Mouse (Mus musculus): ENCODE results near the gene Praf2.
"Not testable (repeated sequence)": the region's sequence is repeated elsewhere in the genome, so short reads cannot be mapped to it uniquely, and the experiment has no call there.

Praf2 gene

DNA sequence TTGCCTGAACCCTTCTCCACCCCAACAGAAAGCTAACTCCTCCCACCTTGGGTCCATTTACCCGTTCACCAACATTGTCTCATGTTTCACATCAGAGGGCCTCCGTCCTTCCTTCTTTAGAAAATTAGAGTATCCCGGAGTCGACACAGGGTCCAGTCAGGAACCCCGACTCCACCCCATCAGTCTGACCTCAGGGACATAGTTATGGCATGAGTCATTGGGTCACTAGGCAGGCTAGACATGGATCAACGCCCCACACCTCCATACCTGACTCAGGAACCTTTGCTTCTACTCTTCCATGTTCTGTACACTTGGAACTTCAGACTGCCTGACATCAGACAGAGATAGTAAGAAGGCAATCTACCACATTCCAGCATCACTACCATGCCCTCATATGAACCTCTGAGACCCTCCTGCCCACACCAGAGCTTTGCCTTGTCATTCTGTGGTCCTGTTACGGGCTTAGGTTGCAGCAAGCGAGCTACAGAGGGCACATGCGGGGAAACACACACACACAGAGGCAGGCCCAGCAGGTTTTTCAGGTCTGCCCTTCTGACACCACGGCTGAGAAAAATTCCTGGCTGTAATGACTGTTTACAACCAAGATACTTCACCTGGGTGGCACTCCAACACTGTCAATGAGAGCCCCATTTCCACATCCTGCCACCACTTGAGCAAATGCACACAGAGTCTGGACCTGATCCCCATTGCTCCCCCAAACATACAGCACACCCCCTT lies 12.0 kb downstream of the Praf2 start:
- DNase-seq = no peak

DNA sequence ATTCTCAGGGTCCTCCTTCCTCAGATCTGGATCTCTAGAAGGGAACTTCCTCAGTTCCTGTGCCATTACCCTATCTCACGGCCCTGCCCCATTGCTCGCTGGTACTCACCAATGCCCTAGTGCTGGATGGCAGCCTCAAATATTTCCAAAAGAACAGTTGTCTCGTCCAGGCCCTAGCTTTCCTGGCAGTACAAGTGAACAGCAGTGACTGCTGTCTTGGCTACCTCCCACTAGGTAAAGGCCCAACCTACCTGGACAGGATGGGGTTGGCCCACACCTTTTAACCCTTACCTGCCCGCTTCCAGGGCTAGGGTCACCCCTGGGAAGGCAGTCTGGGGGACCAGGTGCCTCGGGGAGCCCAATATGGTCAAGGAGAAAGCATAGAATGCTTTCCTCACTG lies 12.9 kb downstream of the Praf2 start:
- no peak for DNase-seq

DNA sequence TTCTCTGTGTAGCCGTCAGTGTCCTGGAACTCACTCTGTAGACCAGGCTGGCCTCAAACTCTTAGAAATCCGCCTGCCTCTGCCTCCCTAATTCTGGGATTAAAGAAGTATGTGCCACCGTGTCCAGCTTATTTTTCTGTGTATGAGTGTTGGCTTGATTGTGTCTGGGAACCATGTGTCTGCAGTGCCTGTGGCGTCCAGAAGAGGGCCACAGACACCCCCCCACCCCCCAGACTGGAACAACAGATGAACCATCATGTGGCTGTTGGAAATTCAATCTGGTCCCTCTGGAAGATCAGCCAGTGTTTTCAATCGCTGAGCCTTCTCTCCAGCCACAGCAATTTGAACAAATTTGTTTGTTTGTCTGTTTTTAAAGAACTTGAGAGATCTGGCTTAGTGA lies 15.2 kb downstream of the Praf2 start:
- no peak for DNase-seq

DNA sequence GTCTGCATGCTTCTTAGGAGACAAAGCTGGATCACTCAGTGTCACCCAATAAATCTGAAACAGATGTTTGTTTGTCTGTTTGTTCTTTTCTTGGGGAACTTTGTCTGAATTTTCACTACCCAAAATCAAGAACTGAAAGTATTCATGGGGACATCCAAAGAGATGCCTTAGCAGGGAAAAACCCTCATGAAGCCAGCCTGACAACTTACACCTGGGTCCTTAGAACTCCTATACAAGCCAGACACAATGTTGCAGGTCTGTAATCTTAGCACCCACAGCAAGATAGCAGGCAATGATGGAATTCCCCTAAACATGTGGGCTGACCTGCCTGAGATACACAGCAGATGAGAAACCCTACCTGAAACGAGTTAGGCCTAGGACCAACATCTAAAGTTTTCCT lies 16.7 kb downstream of the Praf2 start:
- no peak for DNase-seq

DNA sequence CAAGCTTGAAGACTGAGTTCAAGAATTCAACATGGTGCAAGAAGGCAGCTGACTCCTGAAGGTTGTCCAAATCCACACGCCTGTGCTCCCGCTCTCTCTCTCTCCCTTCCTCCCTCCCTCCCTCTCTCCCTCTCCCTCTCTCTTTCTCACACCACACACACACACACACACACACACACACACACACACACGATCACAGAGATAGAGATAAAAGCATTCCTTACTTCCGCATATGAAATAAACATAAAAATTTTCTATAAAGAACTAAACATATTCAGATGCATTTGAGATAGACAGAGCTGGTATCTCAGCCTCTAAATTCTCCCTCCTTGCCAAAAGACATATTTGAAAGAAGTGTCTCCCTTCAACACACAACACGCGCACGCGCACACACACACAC lies 17.2 kb downstream of the Praf2 start:
- no peak for DNase-seq

DNA sequence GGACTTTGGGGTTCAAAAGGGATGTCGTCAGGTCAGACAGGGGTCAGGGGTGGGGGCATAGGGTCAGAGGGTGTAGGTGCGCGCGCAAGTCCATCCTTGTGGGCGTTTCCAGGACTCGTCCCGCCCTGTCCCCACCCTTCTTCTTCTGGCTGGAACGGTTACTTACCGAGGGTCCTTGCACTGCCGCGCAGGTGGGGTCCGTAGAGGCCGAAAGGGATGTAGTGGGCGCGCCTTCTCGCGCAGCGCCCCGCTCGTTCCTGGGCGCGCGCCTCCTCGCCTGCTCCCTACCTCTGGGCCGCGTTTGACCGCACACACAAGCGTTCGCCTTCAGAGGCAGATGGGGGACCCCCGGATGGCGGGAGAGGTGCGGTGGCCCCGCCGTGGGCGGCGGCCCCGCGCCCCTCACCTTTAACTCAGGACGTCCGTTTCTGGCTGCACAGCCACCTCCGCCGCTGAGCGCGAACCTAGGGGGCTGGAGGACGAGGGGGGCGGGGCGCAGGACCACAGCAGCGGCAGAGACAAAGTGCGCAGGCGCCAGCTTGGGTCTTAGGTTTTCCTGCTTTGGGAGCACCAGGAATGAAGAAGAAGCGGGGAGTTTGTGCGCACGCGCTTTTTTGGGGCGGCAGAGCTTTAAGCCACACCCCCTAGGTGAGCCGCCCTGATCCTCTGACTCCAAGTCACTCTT lies 22.3 kb downstream of the Praf2 start, which contains the start of gene Ccdc120:
Ccdc120 (minus strand) TSS at position 474 of the 685 bp plus-strand sequence.
- peak; percentile 68 for DNase-seq

DNA sequence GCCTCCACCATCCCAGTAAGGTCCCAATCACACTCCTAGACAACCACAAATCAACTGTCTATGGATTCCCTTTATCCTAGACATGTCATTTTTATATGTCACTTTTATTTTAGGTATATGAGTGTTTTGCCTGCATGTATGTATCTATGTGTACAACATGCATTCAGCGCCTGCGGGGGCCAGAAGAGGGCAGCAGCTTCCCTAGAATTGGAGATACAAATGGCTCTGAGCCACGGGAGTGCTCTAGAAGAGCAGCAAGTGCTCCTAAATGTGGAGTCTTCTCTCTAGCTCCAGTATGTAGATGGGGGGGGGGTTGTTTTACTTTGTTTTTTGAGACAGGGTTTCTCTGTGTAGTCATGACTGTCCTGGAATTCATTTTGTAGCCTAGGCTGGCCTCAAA lies 25.4 kb downstream of the Praf2 start:
- not testable (repeated sequence) for DNase-seq

DNA sequence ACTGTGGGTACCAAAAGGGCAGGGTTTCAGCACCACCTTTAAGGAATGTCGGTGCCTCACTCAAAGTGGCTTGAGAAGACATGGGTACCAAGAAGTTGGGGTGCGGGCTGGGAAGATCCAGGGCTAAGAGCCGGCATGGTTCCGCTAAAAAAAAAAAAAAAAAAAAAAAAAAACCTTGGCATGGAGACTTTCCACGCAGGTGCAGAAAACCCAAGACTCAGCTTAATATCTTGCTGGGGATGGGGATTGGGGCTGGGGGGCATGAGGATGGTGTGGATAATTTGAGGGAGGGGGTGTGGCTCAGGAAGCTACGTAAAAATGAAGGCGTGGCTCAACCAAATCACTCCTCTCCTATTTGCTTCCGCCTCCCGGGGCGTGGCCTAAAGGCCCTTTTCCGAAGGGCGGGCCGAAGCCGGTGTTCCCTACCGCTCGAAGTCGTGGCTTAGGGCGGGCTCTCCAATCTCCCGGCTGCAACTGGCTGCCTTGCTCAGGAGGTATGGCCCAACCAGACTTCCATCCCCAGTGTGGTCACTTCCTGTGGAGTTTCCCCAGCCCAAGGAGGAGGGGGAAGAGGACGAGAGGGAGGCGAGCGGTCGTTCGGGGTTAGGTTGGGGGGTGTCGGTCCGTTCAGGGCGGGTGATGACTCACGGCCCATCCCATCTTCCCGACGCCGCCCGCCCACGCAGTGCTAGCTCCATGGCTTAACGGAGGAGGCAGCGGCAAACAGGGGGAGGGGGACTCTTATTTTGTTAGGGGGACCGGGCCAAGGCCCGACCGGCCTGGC lies 34.1 kb downstream of the Praf2 start, which contains the start of gene Tfe3:
Tfe3 (plus strand) TSS at position 424 of the 784 bp plus-strand sequence.
- DNase-seq = peak; percentile 96

DNA sequence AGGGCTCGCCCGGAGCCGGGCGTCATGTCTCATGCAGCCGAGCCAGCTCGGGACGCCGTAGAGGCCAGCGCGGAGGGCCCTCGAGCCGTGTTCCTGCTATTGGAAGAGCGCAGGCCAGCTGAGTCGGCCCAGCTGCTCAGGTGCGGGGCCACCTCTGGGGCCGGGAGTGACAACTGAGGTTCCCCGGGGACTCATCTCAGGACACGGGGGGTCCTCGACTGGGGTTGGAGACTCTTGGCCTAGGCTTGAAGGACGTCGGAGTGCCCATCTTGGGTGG lies 34.6 kb downstream of the Praf2 start:
- DNase-seq = no peak

DNA sequence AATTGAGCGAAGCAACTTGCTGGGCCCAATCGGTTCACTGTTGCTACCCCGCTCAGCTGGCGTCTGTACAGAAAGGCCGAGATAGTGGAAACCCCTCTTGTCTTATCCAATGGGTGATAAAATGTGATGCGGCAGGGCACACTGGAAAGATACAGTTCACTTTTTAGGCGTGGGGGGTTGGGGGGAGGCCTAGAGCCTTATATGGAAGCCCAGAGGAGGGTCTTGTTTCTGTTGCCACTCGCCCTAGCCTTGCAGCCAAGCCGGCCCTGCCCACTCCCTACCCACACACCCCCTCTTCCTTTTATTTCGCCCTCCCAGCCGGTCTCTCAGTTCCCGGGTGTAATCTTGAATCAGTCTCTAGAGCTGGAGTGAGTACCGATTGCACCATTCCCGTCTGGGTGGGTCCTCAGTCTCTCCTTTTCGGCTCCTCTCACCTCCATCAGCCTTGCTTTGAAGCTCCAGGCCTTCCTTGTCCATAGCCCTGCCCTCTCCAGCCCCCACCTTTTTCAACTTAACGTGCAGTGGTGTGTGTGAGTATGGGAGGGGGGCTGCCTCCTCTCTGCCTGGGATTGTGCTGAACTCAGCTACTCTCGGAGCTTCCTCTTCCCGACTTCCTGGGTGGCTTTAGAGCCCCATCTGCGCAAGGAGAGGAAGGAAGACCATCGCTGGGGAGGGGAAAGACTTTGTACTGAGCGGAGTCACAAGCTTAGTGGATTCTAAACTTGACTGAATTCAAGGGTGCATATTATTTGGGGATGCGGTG lies 35.6 kb downstream of the Praf2 start:
- DNase-seq = peak; percentile 54

DNA sequence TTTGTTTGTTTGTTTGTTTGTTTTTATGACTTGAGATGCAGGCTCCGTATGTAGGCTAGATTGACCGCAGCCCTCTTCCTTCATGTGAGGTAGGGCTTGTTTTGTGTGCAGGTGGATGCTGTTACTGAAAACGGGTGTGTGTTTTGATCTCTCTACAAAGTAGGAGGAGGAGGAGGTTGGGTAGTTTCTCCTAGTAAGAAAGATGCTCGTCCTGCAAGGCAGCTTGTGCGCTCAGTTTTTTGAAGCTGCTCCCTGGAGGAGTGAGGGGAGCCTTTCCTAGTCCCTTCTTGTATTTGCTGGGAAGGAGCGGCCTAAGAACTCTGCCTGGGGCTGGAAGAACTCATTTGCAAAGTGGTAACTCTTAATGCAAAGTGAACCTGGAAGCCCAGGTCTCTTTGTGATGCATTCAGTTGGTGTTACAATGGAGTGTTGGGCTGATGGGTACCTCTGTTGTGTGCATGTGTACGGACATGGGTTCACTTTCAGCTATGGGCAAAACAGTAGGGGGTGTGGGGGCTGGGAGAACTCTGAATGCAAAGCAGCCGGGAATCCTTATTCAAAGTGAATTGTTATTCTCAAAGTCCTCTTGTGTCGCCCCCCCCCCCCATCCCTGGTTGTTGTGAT lies 36.5 kb downstream of the Praf2 start:
- no peak for DNase-seq

DNA sequence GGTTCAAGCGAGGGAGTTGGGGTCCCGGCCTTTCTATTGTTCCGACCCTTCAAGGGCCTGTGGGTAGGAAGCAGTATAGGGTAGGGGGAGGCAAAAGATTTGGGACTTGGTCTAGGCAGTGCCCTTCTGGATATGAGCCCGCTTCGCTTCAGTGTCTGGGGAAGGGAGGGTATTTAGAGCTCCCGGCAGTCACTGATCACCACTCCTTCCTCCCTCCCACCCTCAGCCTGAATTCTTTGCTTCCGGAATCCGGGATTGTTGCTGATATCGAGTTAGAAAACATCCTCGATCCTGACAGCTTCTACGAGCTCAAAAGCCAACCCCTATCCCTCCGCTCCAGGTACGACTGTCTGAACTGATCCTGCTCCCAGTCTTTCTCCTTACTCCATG lies 37.0 kb downstream of the Praf2 start:
- no peak for DNase-seq

DNA sequence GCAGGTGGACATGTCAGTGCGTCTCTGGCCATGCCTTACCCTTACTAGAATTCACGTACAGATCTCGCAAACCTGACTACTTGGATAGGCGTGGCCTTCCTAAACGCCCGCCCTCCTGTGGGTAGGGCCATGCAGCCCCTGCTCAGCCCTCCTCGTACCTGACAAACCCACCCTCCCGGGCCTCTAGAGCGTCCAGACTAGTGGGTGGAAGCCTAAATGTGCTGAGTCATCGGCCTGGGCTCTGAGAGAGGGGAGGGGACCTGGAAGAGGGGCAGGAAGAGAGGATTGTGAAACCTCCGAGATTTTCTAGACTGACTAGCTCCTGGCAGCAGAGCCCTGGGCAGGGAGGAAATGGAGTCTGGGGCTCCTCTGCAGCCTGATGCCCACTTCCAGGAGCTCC lies 37.5 kb downstream of the Praf2 start:
- DNase-seq = peak; percentile 53

DNA sequence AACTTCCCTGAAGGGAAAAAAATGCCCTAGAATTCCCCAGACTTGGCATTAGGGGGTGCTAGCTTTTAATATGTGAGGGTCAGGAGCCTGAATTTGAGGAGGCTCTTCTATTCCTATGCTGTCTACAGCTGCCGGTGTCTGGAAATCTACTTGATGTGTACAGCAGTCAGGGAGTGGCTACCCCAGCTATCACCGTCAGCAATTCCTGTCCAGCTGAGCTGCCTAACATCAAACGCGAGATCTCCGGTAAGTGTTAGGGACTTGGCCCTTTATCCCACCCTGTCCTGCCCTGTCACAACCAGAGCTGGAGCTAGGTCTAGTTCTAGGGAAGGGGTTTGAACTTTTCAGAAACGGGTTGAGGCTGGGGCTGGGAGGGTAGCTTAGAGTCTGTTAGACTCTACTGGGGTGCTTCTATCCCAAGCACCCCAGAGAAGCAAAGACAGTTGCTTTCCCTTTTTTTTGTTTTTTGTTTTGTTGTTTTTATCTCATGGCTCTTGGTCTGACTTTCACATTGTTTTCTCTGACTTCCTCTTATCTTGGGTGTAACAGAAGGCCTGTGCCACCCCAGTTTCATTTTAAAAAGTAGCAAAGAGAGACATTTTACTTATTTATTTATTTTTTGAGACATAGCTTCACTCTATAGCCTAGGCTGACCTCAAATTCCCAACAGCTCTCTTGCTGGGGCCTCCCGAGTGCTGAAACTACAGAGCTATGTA lies 41.2 kb downstream of the Praf2 start:
- no peak for DNase-seq

DNA sequence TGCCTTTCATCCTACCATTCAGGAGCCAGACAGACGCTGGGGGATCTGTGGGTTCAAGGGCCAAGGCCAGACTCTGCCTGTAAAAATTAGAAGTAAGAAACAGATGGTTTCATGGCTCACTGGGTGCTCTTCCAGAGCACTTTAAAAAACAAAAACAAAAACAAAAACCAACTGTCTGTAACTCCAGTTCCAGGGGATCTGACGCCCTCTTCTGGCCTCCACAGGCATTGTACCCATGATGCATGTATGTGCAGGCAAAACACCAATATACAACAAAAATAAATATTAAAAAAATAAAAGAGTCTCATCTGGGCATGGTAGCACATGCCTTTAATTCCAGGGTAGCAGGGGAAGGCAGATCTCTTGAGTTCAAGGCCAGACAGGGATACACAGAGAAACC lies 44.5 kb downstream of the Praf2 start:
- no peak for DNase-seq

DNA sequence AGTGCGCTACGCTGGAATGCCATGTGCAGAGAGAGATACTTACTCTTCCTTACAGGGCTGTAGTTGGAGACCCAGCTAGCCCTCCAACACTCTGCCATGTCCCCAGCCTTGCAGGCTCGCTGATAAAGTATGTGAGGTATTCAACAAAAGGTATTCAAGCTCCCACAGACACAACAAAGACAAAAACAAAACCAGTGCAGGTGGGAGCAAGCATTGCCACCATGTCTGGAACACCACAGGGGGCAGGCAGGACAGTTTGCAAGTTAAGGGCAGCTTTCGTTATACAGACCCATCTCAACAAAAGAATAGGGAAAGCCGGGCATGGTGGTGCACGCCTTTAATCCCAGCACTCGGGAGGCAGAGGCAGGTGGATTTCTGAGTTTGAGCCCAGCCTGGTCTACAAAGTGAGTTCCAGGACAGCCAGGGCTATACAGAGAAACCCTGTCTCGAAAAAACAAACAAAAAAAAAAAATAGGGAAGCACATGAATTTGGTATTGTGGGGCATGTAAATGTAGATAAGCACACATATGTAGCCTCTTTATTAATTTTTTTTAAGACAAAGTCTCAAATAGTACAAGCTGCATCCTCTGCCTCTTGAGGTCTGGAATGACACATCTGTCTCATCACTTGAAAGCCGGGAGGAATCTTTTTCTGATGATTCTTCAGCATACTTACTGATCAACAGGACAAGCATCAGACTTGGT lies 47.4 kb downstream of the Praf2 start:
- DNase-seq = no peak

DNA sequence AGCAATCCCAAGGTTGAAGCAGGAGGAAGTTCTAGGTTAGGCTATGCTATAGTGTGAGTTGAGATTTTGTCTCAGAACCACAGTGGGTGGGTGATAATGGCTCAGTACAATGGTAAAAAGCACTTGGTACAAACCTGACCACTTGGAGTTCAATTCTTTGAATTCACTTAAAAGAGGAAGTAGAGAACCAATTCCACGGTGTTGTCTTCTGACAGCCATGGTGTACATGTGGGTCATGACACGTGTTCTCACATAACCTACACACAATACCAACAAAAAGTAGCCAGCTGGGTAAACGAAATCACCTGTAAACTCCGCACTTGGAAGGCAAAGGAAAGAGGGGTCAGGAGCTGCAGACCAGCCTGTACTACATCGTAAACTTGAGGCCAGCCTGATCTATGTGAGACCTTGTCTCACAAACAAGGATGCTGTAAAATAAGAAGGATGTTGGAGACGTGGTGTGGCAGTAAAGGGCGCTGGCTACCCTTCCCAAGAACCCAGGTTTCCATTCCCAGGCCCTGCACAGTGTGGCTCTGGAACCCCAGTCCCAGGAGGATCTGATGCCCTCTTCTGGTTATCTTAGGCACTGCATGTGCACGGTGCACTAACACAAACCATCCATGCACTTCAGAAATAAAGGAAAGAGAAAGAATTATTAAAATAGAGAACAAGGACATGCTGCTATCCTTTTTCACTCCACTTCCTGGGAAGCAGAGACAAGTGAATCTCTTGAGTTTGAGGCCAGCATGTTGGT lies 48.3 kb downstream of the Praf2 start:
- DNase-seq = no peak

DNA sequence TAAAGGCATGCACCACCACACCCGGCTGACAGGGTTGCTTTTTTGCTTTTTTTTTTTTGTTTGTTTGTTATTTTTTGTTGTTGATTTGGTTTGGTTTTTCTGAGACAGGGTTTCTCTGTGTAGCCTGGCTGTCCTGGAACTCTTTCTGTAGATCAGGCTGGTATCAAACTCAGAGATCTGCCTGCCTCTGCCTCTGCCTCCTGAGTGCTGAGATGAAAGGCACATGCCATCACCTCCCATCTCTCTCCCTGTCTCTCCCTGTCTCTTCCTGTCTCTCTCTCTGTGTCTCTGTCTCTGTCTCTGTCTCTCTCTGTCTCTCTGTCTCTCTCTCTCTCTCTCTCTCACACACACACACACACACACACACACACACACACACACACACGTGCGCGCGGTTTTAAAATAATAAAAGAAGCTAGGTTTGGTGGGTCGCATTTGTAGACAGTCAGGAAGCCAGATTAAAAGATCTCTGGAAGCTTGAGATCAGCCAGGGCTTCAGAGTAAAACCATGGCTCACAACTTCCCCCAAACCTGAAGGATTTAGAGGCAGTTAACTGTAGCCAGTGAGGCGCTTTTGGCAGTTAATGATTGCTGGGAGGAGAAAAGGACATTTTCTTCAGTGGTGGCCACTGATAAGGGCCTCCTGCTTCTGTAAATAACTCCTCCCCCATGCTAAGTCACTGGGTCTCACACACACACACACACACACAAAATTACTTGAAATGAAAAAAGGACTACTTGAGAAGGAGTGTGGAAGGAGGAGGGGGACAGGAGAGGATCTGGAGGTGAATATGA lies 50.4 kb downstream of the Praf2 start:
- DNase-seq = no peak

DNA sequence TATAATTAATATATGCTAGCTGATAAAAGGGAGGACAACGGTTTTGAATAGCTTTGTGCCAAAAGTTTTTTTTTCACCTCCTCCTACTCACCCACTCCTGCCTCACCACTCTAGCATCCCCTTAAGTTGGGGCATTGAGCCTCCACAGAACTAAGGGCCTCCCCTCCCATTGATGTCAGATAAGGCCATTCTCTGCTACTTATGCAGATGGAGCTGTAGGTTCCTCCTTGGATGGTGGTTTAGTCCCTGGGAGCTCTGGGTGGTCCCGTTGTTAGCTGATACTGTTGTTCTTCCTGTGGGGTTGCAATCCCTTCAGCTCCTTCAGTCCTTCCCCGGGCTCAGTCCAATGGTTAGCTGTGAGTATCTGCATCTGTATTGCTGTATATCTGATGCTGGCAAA lies 51.1 kb downstream of the Praf2 start:
- DNase-seq = no peak
